Mouse (Mus musculus) cortical plate, adult 2 months (tissue): ENCODE data around the gene Tubg1.

Experiments
- CTCF ChIP-seq: fragments of 200-500 bp; IDR thresholded peaks from 2 replicates; pipeline ENCODE4 v1.5.1; 2011; ENCODE audit warnings: mild to moderate bottlenecking, control low read depth, low read length; ENCODE audit not compliant: insufficient read depth; ENCODE audit errors: extremely low read depth
- POLR2A ChIP-seq: fragments of 200-500 bp; IDR thresholded peaks from 2 replicates; pipeline ENCODE4 v1.6.1; 2011; ENCODE audit warnings: mild to moderate bottlenecking, low read length, control low read depth; ENCODE audit not compliant: insufficient read depth; ENCODE audit errors: extremely low read depth

GRCm38 (mm10) chr11:101137000-101137399 lies 17.3 kb downstream of the Tubg1 start:
- TF ChIP-seq CTCF (no peak), POLR2A (no peak)
